Mouse (Mus musculus) yolk sac, embryonic 10.5 days (tissue): ENCODE measurements around the gene Ccl6.

Experiments used
- DNase-seq: peaks from one replicate; pipeline ENCODE4 v3.0.0-alpha.2; 2017; ENCODE audit warnings: low spot score

Gene Ccl6

GRCm38 (mm10) chr11:83592853-83593252 lies at the start of gene Ccl6:
TSS of gene Ccl6 (minus strand) at chr11:83593087.
- no peak for DNase-seq

GRCm38 (mm10) chr11:83641216-83641615 lies 48.3 kb upstream of the Ccl6 start:
- DNase-seq: no peak

- DNase-seq: no peak
Observed at GRCm38 (mm10) chr11:83640141-83640540, 47.3 kb upstream of the Ccl6 start.

- DNase-seq: no peak
Observed at GRCm38 (mm10) chr11:83639533-83639932, 46.6 kb upstream of the Ccl6 start.

- DNase-seq: no peak
Observed at GRCm38 (mm10) chr11:83638934-83639333, 46.0 kb upstream of the Ccl6 start.

- no peak for DNase-seq
Observed at GRCm38 (mm10) chr11:83636742-83637235, 43.9 kb upstream of the Ccl6 start.

- DNase-seq: no peak
Observed at GRCm38 (mm10) chr11:83634898-83635297, 42.0 kb upstream of the Ccl6 start.

GRCm38 (mm10) chr11:83634425-83634824 lies 41.5 kb upstream of the Ccl6 start:
- DNase-seq: no peak

- DNase-seq: no peak
Observed at GRCm38 (mm10) chr11:83632744-83633143, 39.9 kb upstream of the Ccl6 start.

GRCm38 (mm10) chr11:83631065-83631464 lies 38.2 kb upstream of the Ccl6 start:
- no peak for DNase-seq

- no peak for DNase-seq
Observed at GRCm38 (mm10) chr11:83630630-83631029, 37.7 kb upstream of the Ccl6 start.

- no peak for DNase-seq
Observed at GRCm38 (mm10) chr11:83628808-83629207, 35.9 kb upstream of the Ccl6 start.

GRCm38 (mm10) chr11:83623586-83623985 lies 30.7 kb upstream of the Ccl6 start:
- no peak for DNase-seq

GRCm38 (mm10) chr11:83619037-83619436 lies 26.1 kb upstream of the Ccl6 start:
- DNase-seq: no peak

- no peak for DNase-seq
Observed at GRCm38 (mm10) chr11:83618238-83618637, 25.4 kb upstream of the Ccl6 start.

- peak; percentile 47 for DNase-seq
Observed at GRCm38 (mm10) chr11:83616586-83616985, 23.7 kb upstream of the Ccl6 start.

- DNase-seq: no peak
Observed at GRCm38 (mm10) chr11:83610900-83611299, 18.0 kb upstream of the Ccl6 start.

GRCm38 (mm10) chr11:83606396-83606795 lies 13.5 kb upstream of the Ccl6 start:
- no peak for DNase-seq

GRCm38 (mm10) chr11:83605535-83605934 lies 12.6 kb upstream of the Ccl6 start:
- DNase-seq: no peak

GRCm38 (mm10) chr11:83604698-83605097 lies 11.8 kb upstream of the Ccl6 start:
- no peak for DNase-seq

- no peak for DNase-seq
Observed at GRCm38 (mm10) chr11:83603399-83603798, 10.5 kb upstream of the Ccl6 start.

- DNase-seq: no peak
Observed at GRCm38 (mm10) chr11:83600576-83600975, 7.7 kb upstream of the Ccl6 start.

GRCm38 (mm10) chr11:83598991-83599390 lies 6.1 kb upstream of the Ccl6 start:
- no peak for DNase-seq

- DNase-seq: no peak
Observed at GRCm38 (mm10) chr11:83598207-83598837, 5.4 kb upstream of the Ccl6 start.
